Mouse (Mus musculus) lung, postnatal 0 days (tissue): ENCODE results near the gene Cmtm4. TPM values are rescaled to one million over a fixed set of nuclear protein-coding genes. Genes with fewer than 3 reads are reported as not detected.

Experiments
- ATAC-seq: fragments of 200-750 bp; cut with Nextera tagmentation; 2 replicates; pipeline ENCODE4 v1.8.0; 2017; ENCODE audit warnings: moderate library complexity
- DNase-seq: peaks from one replicate; pipeline ENCODE4 v3.0.0-alpha.2; 2016; ENCODE audit warnings: low spot score
- H3K27ac ChIP-seq: fragments of 300-500 bp; sonication (generic); 2 replicates; pipeline ENCODE4 v1.5.1; 2014; ENCODE audit warnings: antibody characterized with exemption, mild to moderate bottlenecking, low read length, mixed read lengths
- H3K27me3 ChIP-seq: fragments of 300-500 bp; sonication (generic); replicated peaks from 2 replicates; pipeline ENCODE4 v1.6.1; 2014; ENCODE audit warnings: low read length, mixed read lengths; ENCODE audit not compliant: insufficient read depth
- H3K36me3 ChIP-seq: fragments of 300-500 bp; sonication (generic); 2 replicates; pipeline ENCODE4 v1.6.1; 2014; ENCODE audit warnings: low read length, mixed read lengths; ENCODE audit not compliant: insufficient read depth
- H3K4me1 ChIP-seq: fragments of 300-500 bp; sonication (generic); 2 replicates; pipeline ENCODE4 v1.6.1; 2014; ENCODE audit warnings: antibody characterized with exemption, low read depth, low read length, mixed read lengths; ENCODE audit not compliant: insufficient read depth
- H3K4me2 ChIP-seq: fragments of 300-500 bp; sonication (generic); replicated peaks from 2 replicates; pipeline ENCODE4 v1.6.1; 2014; ENCODE audit warnings: low read depth, mild to moderate bottlenecking, low read length, moderate library complexity, mixed read lengths
- H3K4me3 ChIP-seq: fragments of 300-500 bp; sonication (generic); 2 replicates; pipeline ENCODE4 v1.5.1; 2014; ENCODE audit warnings: low read depth, low read length
- H3K9ac ChIP-seq: fragments of 300-500 bp; sonication (generic); replicated peaks from 2 replicates; pipeline ENCODE4 v1.6.1; 2014; ENCODE audit warnings: low read depth, mild to moderate bottlenecking
- H3K9me3 ChIP-seq: fragments of 300-500 bp; sonication (generic); 2 replicates; pipeline ENCODE4 v1.6.1; 2016; ENCODE audit warnings: low read length, mixed read lengths
- CTCF ChIP-seq: IDR thresholded peaks from 2 replicates; pipeline ENCODE4 v1.5.1; 2016; ENCODE audit warnings: antibody characterized with exemption, mild to moderate bottlenecking
- EP300 ChIP-seq: IDR thresholded peaks from 2 replicates; pipeline ENCODE4 v1.6.1; 2016; ENCODE audit warnings: antibody characterized with exemption, mild to moderate bottlenecking, control low read depth
- WGBS: fragments of 180-500 bp; shearing (Covaris S2); extraction: QIAGEN DNeasy Blood & Tissue Kit; methylation state at CpG from one replicate; pipeline ENCODE4 v1.1.7; 2014; 5-methylcytosine and 5-hydroxymethylcytosine counted together
- polyA plus RNA-seq: library from polyadenylated mRNA; unstranded; fragments of >200 nt; fragmentation: Nextera tagmentation; extraction: Ambion mirVana; gene quantifications from 2 replicates; pipeline ENCODE4 v1.2.1, GENCODE M21; 2015

The Cmtm4 gene
- polyA plus RNA-seq, 1 experiment from 2014 or later = 3.5 TPM

DNA sequence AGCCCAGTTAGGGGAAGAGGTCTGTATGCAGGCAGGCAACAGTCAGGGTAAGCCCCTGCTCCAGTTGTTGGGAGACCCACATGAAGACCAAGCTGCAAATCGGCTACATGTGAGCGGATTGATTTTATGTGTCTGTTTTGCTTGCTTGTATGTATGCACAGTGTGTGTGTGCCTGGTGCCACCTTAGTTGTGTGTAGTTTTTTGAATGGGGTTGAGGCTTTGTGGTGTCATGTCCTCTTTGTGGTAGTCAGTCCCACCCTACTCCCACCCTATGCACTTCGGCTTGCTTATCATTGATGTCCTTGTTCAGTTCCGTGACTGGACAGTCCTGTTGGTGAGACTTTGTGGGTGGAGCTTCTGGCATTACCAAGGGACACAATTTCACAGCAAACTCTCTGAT lies 18.2 kb upstream of the Cmtm4 start:
- no peaks in the 10 kb centered on the region for H3K27me3 ChIP-seq
- ATAC-seq = no peak; the same call in 1 of the 2 replicates
- H3K4me3 ChIP-seq = no peak overlapping the region
- no peak overlapping the region for H3K27ac ChIP-seq
- H3K4me1 ChIP-seq = no peaks in the 10 kb centered on the region
- DNase-seq = no peak
- 0 out of 2 replicates have a peak, but pooled peaks cover 6% of the 10 kb centered on the region for H3K36me3 ChIP-seq
- no peak overlapping the region for H3K4me2 ChIP-seq
- no peaks in the 10 kb centered on the region for H3K9me3 ChIP-seq
- 67% methylated on average over 4 of the region's 4 CpGs for WGBS
- no peak for TF ChIP-seq CTCF
- no peak for TF ChIP-seq EP300
- H3K9ac ChIP-seq = no peak overlapping the region

DNA sequence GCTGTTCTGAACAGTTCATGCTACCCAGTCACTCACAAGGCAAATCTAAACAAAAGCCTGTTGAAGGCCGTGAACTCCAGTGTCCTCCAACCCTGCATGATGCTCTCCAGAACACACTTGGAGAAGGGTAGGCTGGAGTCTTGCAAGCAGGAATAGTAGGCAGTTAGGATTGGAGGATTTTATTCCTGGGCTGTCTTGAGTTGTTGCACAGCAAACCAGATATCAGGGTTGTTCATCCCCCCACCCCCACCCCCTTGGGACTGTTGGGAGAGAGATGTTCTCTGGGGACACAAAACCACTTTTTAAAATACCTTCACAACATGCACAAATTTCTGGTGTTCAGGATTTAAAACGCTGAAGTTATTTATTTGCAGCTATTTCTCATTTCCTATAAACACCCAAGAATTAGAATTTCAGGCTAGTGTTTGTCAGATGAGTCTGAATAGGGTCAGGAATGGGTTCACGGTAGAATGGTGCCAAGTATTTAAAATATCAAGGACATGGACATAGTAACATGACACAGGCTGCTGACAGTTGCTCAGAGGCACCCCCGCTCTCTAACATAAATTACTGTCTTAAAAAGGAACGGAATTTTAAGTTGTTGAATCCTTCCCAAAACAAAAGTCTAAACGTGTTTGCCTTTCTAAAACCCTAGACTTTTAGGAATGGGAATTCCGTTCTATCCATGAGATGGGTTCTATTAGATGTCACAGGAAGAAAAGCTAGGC lies 17.4 kb upstream of the Cmtm4 start:
- Histone ChIP-seq H3K27me3 (no peaks in the 10 kb centered on the region), H3K4me2 (no peak overlapping the region), H3K9ac (no peak overlapping the region), H3K4me3 (no peak overlapping the region), H3K36me3 (0 out of 2 replicates have a peak, but pooled peaks cover 6% of the 10 kb centered on the region), H3K9me3 (no peaks in the 10 kb centered on the region), H3K27ac (no peak overlapping the region), H3K4me1 (no peaks in the 10 kb centered on the region)
- no peak for ATAC-seq
- TF ChIP-seq EP300 = no peak
- TF ChIP-seq CTCF = no peak
- 48% methylated on average over 7 of the region's 7 CpGs for WGBS
- peak; percentile 26 for DNase-seq

DNA sequence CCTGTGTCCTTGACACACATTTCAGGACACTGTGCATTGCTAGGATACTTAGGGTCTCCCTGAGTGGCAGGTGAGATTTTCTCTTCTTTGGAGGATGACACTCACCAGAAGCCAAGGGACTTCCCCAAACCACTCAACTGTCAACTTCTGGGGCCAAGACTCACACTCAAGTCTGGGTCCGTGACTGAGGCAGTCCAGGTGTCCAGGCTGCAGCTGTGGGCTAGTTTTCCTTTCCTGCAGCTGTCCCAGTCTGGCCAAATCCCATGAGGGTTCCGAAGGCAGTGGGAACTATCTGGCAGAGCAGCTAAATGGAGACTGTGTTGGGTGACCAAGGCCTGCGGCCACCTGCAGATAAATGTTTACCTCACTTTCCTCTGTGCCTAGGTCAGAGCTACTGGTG lies 16.4 kb upstream of the Cmtm4 start:
- H3K4me1 ChIP-seq = no peaks in the 10 kb centered on the region
- DNase-seq = no peak
- TF ChIP-seq EP300 (no peak), CTCF (no peak)
- no peak overlapping the region for H3K9ac ChIP-seq
- no peaks in the 10 kb centered on the region for H3K27me3 ChIP-seq
- H3K27ac ChIP-seq = no peak overlapping the region
- 71% methylated on average over 3 of the region's 3 CpGs for WGBS
- no peak for ATAC-seq
- no peak overlapping the region for H3K4me3 ChIP-seq
- H3K36me3 ChIP-seq = 0 out of 2 replicates have a peak, but pooled peaks cover under 1% of the 10 kb centered on the region
- H3K9me3 ChIP-seq = no peaks in the 10 kb centered on the region
- H3K4me2 ChIP-seq = no peak overlapping the region

DNA sequence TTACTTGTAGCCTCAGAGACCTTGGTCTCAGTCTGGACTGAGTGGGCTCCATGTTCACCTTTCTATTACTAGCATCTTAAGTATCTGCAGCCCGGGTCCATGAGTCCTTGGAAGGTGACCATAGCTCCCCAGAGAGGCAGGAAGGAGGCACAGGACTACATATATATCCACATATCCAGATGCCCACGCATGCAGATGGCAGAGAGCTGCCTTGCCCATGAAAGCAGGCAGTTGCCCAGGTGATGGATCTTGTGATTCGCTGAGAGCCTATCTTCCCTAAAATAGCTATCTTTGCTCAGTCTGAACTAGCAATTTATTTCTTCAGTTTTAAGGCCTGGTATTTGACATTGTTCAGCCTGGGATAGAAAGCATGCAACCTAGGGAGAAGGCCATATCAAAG lies 15.9 kb upstream of the Cmtm4 start:
- WGBS = 88% methylated on average over 3 of the region's 3 CpGs
- TF ChIP-seq CTCF (no peak), EP300 (no peak)
- ATAC-seq = no peak
- H3K4me2 ChIP-seq = no peak overlapping the region
- no peaks in the 10 kb centered on the region for H3K27me3 ChIP-seq
- no peaks in the 10 kb centered on the region for H3K36me3 ChIP-seq
- no peaks in the 10 kb centered on the region for H3K9me3 ChIP-seq
- H3K4me1 ChIP-seq = no peaks in the 10 kb centered on the region
- no peak overlapping the region for H3K27ac ChIP-seq
- H3K9ac ChIP-seq = no peak overlapping the region
- no peak for DNase-seq
- no peak overlapping the region for H3K4me3 ChIP-seq

DNA sequence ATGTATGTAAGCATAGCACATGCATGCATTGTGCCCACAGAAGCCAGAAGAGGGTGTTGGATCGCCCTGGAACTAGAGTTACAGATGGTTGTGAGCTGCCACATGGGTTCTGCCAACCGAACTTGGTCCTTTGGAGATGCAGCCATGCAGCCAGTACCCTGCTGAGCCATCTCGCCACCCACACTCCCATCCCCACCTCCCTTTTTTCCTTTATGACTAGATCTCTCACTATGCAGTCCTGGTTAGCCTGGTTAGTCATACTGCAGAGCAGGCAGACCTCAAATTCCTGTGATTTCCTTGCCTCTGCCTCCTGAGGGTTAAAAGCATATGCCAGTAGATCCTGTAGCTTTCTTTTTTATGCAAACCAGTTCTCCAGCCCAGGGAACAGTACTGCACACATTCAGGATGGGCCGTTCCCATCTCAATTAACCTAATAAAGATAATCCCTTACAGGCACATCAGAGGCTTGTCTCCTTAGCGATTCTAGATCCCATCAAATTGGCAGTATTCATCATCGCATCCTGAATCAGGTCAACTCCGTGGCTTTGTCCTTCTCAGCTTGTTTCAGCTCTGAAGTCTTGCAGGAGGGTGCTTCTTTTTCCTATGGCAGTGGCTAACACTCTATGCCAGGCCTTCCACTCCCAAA lies 15.1 kb upstream of the Cmtm4 start:
- Histone ChIP-seq H3K36me3 (no peaks in the 10 kb centered on the region), H3K9ac (no peak overlapping the region), H3K27ac (no peak overlapping the region), H3K4me2 (no peak overlapping the region), H3K4me3 (no peak overlapping the region), H3K9me3 (no peaks in the 10 kb centered on the region), H3K27me3 (no peaks in the 10 kb centered on the region), H3K4me1 (no peaks in the 10 kb centered on the region)
- DNase-seq = no peak
- ATAC-seq = no peak
- 75% methylated on average over 7 of the region's 7 CpGs for WGBS
- TF ChIP-seq EP300 (no peak), CTCF (no peak)

DNA sequence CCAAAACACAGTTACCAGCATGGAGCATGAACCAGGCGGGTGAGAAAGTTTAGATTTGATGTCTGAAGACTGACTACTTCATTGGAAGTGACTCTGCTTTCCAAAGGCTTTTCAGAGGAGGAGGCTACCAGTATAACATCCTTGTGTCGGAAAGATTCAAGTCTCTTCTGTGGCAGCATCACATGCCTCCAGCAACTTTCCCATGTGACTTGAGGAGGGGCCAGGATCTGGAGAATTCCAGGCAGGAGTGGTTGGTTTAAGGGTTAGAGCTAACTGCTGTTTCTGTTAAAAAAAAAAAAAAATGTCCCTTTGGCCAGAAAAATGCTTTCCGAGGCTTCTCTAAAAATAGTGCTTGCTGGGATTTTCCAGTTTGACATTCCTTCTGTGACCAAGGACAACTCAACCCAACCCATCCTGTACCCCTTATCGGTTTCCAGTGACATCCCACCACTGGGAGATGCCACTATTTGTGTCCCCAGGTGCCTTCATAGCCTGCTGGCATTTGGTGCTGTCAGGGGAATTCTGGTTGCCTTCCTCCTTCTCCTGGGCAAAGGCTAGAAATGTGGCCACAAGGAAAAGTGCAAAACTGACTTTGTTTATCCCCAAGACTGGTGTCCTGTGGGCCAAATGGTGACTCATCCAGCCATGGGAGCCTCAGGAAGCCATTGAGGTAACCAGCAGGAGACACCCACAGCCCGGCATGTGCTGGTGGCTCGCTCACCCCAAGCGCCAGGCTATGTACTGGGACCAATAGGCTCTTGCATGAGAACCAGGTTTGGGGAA lies 12.9 kb upstream of the Cmtm4 start:
- Histone ChIP-seq H3K4me1 (no peaks in the 10 kb centered on the region), H3K9ac (no peak overlapping the region), H3K36me3 (no peaks in the 10 kb centered on the region), H3K4me2 (no peak overlapping the region), H3K27ac (no peak overlapping the region), H3K27me3 (no peaks in the 10 kb centered on the region), H3K4me3 (no peak overlapping the region), H3K9me3 (no peaks in the 10 kb centered on the region)
- TF ChIP-seq EP300 (no peak), CTCF (no peak)
- ATAC-seq (no peak), DNase-seq (no peak)
- 76% methylated on average over 7 of the region's 7 CpGs for WGBS
